Mouse (Mus musculus): ENCODE results near the gene Omp.
A peak's percentile ranks its signal among the peaks of the same experiment; 100 is the strongest.

Omp gene

GRCm38 (mm10) chr7:98139216-98139615 lies 6.1 kb downstream of the Omp start:
- DNase-seq: no peak

DNA sequence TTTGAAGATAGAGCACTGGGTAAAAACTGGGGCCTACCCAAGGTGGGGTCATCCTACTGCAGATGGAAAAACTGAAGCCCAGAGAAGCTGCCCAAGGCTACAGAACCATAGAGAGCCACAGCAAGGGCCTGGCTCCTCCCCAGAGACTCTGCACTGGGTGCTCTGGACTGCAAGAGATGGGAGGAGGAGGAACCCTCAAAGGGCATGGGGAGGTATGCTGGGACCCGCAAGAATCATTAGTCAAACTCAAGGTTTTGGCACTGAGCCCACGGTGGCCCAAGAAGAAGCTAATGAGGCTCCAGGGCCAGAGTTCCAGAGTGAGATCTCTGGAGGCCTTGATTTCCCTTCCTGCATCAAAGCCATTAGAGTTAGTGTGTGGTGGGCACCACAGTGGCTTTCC lies 7.3 kb downstream of the Omp start:
- no peak for DNase-seq

DNA sequence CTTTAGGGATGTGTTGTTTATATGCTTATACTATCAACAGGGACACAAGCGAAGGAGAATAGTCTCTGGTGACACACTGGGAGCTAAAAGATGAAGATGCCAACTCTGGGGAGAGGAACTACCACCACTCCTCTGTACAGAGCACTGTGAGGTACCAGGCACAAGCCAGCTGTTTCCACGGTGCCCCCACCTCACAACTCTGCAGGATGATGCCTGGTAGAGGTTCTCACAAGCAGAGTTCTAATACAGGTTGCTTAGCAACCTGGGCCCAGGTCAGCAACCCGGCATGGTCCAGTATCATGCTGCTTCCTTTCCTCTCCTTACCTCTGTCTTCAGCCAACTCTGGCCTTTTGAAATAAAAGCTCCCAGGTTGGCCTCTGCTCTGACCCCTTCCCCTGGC lies 7.7 kb downstream of the Omp start:
- DNase-seq: no peak

DNA sequence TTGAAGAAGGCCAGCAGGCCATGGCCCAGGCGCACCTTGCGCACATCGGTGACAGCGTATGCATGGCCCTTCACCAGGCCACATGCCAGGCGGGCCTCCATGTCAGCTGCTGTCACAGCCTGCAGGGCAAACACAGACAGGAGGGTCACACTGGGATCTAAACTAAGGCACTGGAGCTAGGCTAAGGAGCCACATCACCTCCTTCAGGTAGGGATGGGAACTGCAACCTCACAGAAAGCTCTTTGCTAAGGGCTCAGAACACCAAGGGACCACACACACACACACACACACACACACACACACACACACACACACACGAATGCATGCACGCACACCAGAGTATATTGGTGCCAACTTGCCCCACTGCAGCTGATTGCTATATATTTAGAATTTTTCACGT lies 13.6 kb downstream of the Omp start:
- no peak for DNase-seq

DNA sequence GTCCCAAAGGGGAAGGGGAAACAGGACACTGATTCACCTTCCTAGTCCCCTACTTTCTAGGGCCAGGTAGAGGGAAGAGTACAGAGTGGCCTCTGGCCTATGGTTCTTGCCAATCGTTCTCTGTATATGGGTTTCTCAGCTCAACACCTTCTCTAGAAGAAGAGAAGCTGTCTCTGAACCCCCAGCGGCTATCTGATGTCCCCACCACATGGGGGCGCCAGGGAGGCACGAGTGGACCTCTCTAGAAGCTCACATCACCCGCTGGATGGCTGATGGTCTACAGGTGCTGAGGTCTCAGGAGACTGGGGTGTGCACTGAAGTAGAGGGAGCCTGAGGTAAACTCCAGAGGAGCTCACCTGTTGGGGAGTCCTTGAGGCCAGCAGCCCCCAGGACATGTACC lies 19.8 kb downstream of the Omp start:
- peak; percentile 51 for DNase-seq

- DNase-seq: no peak
These were observed 20.6 kb downstream of the Omp start for GRCm38 (mm10) chr7:98124701-98125100.

DNA sequence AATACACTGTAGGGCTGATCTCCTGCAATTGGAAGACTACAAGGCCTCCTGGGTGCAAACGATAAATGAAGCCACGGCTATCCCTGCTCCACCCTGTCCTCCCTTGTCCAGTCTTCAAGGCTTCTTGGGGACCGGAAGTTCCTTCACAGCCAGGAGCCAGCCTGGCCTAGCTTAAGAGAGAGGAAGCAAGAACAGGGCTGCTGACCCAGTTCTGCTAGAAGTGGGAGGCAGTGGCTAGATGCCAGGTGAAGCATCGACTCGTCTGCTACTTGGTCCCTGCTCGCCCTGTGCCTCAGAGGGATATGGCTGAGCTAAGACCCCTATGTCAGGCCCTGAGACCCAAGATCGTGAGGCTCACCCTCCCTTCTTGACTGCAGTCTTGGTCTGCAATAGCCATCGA lies 23.6 kb downstream of the Omp start:
- DNase-seq: no peak

- DNase-seq: no peak
These were observed 24.1 kb downstream of the Omp start for GRCm38 (mm10) chr7:98121241-98121640.

DNA sequence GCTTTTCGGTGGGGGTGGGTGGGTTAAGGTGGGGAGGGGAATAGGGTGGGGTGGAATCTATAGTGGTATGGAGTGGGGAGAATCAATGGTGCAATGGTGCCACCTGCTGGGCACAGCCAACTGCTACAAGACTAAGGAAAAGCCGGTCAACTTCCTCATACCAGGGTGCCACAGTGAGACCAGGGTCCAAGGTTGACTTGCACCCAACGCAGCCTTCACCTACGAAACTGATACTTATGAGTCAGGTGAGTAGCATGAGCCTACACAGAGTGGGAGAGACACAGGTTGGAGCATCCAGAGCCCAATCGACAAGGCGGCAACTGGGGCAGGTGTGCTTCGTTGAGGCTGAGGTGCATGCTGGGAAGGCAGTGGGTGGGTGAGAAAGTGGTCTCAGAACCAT lies 25.0 kb downstream of the Omp start:
- DNase-seq: peak; percentile 82

DNA sequence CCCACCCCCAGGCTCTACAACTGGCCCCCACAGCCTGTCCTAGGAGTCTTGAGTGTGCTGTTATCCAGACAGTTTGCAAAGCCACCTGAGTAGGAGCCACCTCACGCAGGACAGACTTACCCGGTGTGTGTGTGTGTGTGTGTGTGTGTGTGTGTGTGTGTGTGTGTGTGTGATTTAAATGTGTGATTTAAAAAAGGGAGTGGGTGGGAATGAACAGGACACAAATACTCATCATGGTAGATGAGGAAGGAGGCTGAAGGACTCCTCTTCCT lies 25.4 kb downstream of the Omp start:
- no peak for DNase-seq

DNA sequence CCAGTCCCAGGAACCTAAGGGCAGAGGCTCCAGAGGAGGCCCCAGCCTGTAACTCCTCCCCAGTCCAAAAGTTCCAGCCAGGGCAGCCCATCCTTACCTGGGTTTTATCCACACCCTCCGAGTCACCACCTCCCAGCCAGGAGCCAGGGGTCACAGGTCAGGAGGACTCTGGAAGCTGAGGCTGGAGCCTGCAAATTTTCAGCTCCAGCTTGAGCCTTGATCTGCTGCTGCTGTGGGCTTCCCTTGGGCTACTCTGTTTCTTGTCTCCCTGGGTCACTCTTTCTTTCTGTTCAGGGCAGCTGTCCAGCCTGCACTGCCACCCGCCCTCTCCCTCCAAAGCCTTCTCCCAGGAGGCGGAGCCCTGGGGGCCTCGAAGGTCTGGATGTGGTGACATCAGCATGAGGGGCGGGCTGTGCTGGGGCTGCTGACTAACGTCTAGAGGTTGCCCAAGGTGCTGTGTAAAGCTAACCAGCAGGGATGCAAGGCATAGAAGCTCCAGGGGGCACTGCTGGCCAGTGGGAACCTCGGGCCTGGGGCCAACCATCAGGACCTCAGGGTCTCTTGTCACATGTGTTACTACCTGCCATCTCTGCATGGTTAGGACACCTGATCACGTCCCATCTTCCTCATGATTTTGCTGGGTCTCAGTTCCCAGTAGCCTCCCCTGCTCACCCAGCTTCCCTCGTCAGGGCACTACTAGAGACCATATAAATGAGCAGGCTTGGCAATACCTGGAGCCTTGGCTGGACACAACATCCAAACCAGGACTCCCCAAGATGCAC lies 25.9 kb downstream of the Omp start, which contains the start of gene Myo7a:
Gene Myo7a, minus strand, starts transcription at position 346 of the 782 bp plus-strand sequence.
- DNase-seq: peak; percentile 78

GRCm38 (mm10) chr7:98117012-98117660 lies 28.2 kb downstream of the Omp start:
- peak; percentile 93 for DNase-seq

DNA sequence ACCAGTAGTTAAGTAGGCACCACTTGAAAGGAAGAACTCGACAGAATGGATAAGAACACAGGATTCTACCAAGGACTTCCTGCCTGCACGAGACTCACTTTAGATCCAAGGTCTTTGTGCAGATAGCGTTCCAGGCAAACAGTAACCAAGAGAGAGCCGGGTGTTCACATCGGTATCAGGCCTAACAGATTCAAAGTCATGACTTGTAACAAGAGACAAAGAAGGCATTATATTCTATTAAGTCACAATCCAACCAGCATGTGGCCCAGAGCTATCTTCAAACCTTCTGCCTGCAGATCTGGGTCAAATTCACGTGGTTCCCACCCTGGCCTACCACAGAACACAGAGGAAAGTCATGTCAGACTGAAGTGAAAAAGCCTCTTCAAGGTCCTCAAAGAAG lies 30.6 kb downstream of the Omp start:
- DNase-seq: no peak

DNA sequence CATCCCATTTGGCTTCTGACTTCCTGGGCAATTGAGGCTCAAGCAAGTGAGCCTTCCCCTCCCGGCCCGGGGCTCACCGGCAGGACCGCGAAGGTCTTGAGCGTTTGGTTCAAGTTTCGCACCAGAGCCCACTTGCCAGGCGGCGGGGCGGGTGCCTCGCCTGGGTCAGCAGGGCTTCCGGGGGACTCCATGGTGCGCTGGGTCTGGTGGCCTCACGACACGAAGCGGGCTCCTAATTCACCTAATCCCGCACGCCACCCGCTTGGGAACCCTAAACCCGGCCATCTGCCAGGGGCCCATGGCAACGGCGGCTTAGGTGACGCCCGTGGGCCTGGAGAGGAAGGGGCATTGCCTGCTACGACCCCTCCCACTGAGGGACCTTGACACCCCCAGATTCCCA lies 34.1 kb downstream of the Omp start:
- DNase-seq: no peak

GRCm38 (mm10) chr7:98109771-98110170 lies 35.5 kb downstream of the Omp start:
- no peak for DNase-seq

DNA sequence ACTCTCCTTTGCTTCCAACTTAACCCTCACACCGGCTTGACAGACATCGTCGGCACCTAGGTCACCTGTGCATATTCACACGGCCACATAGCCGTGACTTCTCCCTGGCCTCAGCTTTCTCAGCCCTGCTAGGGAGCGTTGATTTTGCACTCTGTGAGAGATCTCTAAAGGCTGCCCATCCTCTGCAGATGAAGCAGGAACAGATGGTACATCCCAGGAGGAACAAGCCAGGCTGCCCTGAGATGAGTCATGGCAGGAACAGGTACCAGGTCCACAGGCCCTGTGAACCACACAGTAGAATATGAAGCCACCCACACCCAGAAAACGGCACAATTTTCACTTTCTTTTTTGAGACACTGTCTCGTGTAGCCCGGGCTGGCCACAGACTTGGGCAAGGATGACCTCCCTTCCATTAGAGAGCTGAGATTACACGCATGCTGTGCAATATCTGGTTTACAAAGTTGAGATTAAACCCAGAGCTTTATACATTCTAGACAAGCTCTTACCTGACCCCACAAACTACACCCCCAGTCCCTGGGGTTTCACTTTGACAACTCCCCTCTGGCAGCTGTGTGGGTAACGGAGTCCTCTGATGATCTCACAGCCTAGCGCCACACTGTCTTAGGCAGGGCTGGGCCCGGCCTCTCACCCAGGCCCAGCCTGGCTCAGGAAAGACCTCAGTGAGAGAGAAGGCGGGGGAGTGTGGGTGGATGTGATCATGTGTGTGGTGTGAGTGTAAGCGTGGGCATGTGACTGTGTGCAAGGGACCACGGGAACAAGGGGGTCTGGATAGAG lies 36.5 kb downstream of the Omp start:
- DNase-seq: no peak

DNA sequence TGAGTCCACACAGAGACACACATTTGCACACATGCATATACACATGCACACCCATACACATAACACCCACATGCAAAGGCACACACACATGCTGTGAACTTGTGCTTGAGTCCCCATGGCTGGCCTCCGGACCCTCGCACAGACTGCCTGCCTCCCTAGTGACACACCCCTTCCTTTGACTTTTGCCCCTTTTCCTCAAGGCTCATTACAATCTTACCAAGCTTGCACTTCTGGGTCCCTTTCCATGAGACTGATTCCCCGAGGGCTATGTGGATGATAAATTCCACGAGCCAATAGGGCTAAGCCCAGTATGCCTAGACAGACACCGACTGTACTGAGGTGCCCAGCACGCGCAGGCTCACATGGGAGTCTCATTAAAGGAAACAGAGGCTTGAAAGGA lies 39.0 kb downstream of the Omp start:
- no peak for DNase-seq

GRCm38 (mm10) chr7:98104481-98105435 lies 40.5 kb downstream of the Omp start:
- peak; percentile 81 for DNase-seq

DNA sequence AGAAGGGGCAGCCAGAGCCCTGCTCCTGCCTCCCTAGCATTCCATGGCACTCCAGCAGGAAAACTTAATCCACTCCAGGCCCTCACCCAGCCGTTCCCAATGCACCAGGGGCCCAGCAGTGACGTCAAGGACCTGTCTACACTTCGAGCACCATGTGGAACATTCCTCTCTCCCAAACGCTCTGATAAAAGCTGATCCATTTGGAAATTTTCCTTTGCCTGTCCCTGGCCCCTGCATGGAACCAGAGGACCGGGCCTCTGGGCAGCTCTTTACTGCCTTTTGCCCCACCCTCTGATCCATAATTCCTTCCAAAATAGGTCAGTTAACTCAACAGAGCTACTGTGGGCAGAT lies 41.4 kb downstream of the Omp start:
- no peak for DNase-seq

GRCm38 (mm10) chr7:98103002-98103941 lies 42.0 kb downstream of the Omp start:
- DNase-seq: peak; percentile 86

GRCm38 (mm10) chr7:98102488-98102887 lies 42.8 kb downstream of the Omp start:
- no peak for DNase-seq

DNA sequence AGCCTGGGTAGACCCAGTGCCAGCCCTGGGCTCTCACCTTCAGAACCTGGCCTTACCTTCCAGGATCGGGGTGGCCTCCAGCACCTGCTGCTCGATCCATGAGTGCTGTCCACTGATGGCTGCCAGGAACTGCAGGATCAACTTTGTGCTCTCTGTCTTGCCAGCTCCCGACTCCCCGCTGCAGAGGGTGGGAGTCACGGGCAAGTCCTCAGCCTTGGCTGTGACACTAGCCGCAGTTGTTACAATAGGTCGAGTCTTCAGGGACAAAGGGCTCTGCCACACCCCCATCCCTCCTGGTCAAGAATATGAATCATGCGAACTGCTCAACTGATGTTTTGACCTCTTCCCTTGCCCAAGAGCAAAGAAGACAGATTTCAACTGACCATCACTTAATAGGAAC lies 47.7 kb downstream of the Omp start:
- no peak for DNase-seq

Data from kidney, postnatal 14 days (tissue).